Mouse (Mus musculus) forebrain, embryonic 12.5 days (tissue): ENCODE measurements around the gene Strap. TPM values are rescaled to one million over a fixed set of nuclear protein-coding genes. Genes with fewer than 3 reads are reported as not detected.

Experiments
- ATAC-seq: fragments of 200-750 bp; cut with Nextera tagmentation; 2 replicates; pipeline ENCODE4 v1.8.0; 2017; ENCODE audit warnings: moderate TSS enrichment; ENCODE audit not compliant: low FRiP score
- H3K27ac ChIP-seq: fragments of 300-500 bp; sonication (generic); 2 replicates; pipeline ENCODE4 v1.5.1; 2016; ENCODE audit warnings: mild to moderate bottlenecking
- H3K27me3 ChIP-seq: fragments of 300-500 bp; sonication (generic); 2 replicates; pipeline ENCODE4 v1.6.1; 2016; ENCODE audit warnings: mild to moderate bottlenecking
- H3K36me3 ChIP-seq: fragments of 300-500 bp; sonication (generic); replicated peaks from 2 replicates; pipeline ENCODE4 v1.6.1; 2016; ENCODE audit warnings: mild to moderate bottlenecking
- H3K4me1 ChIP-seq: fragments of 300-500 bp; sonication (generic); 2 replicates; pipeline ENCODE4 v1.6.1; 2016
- H3K4me2 ChIP-seq: fragments of 300-500 bp; sonication (generic); 2 replicates; pipeline ENCODE4 v1.6.1; 2016; ENCODE audit warnings: mild to moderate bottlenecking, moderate library complexity
- H3K4me3 ChIP-seq: fragments of 300-500 bp; sonication (generic); replicated peaks from 2 replicates; pipeline ENCODE4 v1.5.1; 2016; ENCODE audit warnings: mild to moderate bottlenecking
- H3K9ac ChIP-seq: fragments of 300-500 bp; sonication (generic); 2 replicates; pipeline ENCODE4 v1.6.1; 2016; ENCODE audit warnings: mild to moderate bottlenecking
- H3K9me3 ChIP-seq: fragments of 300-500 bp; sonication (generic); 2 replicates; pipeline ENCODE4 v1.6.1; 2016
- WGBS: fragments of 180-500 bp; shearing (Covaris S2); methylation state at CpG from one replicate; pipeline ENCODE4 v1.1.7; 2016; 5-methylcytosine and 5-hydroxymethylcytosine counted together
- polyA plus RNA-seq: library from polyadenylated mRNA; unstranded; fragments of >200 nt; fragmentation: Nextera tagmentation; extraction: Ambion mirVana; gene quantifications from 2 replicates; pipeline ENCODE4 v1.2.1, GENCODE M21; 2016

Strap gene
- polyA plus RNA-seq, 1 experiment from 2014 or later: 208 TPM

- peaks cover 10% of the 10 kb centered on the region; the same call in 1 of the 2 replicates for H3K4me1 ChIP-seq
- 35% methylated on average over 3 of the region's 3 CpGs for WGBS
- H3K27me3 ChIP-seq: no peaks in the 10 kb centered on the region
- H3K9ac ChIP-seq: no peak overlapping the region
- no peaks in the 10 kb centered on the region for H3K36me3 ChIP-seq
- H3K4me2 ChIP-seq: no peak overlapping the region
- H3K9me3 ChIP-seq: no peaks in the 10 kb centered on the region
- no peak overlapping the region for H3K4me3 ChIP-seq
- ATAC-seq: no peak
- no peak overlapping the region for H3K27ac ChIP-seq
These were observed 29.8 kb downstream of the Strap start for GRCm38 (mm10) chr6:137764572-137765210.

GRCm38 (mm10) chr6:137766177-137766576, 31.3 kb downstream of the Strap start:
- H3K27ac ChIP-seq: no peak overlapping the region
- H3K9me3 ChIP-seq: no peaks in the 10 kb centered on the region
- no peaks in the 10 kb centered on the region for H3K36me3 ChIP-seq
- H3K4me3 ChIP-seq: no peak overlapping the region
- H3K27me3 ChIP-seq: no peaks in the 10 kb centered on the region
- H3K9ac ChIP-seq: no peak overlapping the region
- H3K4me2 ChIP-seq: no peak overlapping the region
- H3K4me1 ChIP-seq: peaks cover 8% of the 10 kb centered on the region; the same call in 1 of the 2 replicates
- no peak for ATAC-seq

DNA sequence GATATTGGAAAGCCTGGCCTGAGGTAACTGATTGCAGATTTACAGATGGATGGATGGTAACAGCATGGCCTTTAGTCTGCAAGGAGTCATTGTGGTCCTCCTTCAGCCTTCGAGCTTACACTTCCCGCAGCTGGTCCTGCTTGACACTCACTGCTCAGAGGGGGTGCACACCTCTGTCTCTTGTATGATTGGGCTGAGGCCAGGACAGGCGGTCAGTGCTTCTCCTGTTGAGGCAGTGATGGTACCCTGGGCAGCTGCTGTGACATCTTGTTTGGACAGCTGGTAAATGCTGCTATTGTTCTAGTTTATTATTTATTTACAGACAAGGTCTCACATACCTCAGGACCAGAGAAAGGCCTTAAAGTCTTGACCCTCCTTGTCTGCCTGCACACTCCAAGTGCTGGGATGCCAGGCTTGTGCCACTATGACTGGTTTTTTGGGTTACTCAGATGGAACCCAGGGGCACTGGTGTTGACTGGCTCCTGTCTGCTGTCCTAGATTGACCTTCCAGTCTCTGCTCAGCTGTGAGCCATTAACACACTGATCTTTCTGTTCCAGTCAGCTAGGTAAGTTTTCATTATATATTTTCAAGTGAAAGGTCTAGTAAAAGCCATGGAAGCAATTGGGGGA, 36.9 kb downstream of the Strap start:
- no peak overlapping the region for H3K4me2 ChIP-seq
- no peaks in the 10 kb centered on the region for H3K36me3 ChIP-seq
- no peak overlapping the region for H3K4me3 ChIP-seq
- no peak overlapping the region for H3K27ac ChIP-seq
- no peaks in the 10 kb centered on the region for H3K9me3 ChIP-seq
- 77% methylated on average over 3 of the region's 3 CpGs for WGBS
- no peaks in the 10 kb centered on the region for H3K27me3 ChIP-seq
- H3K9ac ChIP-seq: no peak overlapping the region
- no peaks in the 10 kb centered on the region for H3K4me1 ChIP-seq
- ATAC-seq: no peak

GRCm38 (mm10) chr6:137772918-137773636, 38.2 kb downstream of the Strap start:
- no peaks in the 10 kb centered on the region for H3K27me3 ChIP-seq
- 95% methylated on average over 8 of the region's 8 CpGs for WGBS

GRCm38 (mm10) chr6:137773637-137774028, 38.8 kb downstream of the Strap start:
- no peak overlapping the region for H3K4me2 ChIP-seq
- no peak overlapping the region for H3K4me3 ChIP-seq
- no peak overlapping the region for H3K9ac ChIP-seq
- H3K9me3 ChIP-seq: no peaks in the 10 kb centered on the region
- no peak overlapping the region for H3K27ac ChIP-seq
- no peaks in the 10 kb centered on the region for H3K27me3 ChIP-seq
- H3K36me3 ChIP-seq: no peaks in the 10 kb centered on the region
- ATAC-seq: no peak
- WGBS: 91% methylated on average over 6 of the region's 6 CpGs
- no peaks in the 10 kb centered on the region for H3K4me1 ChIP-seq

More at GRCm38 (mm10) chr6:137772918-137773636, 38.2 kb downstream of the Strap start:
- Histone ChIP-seq H3K9ac (no peak overlapping the region), H3K4me2 (no peak overlapping the region), H3K4me1 (no peaks in the 10 kb centered on the region), H3K36me3 (no peaks in the 10 kb centered on the region), H3K4me3 (no peak overlapping the region), H3K27ac (no peak overlapping the region), H3K9me3 (no peaks in the 10 kb centered on the region)
- no peak for ATAC-seq

- WGBS: 90% methylated on average over 13 of the region's 13 CpGs
These were observed 39.3 kb downstream of the Strap start for GRCm38 (mm10) chr6:137774166-137774565.

GRCm38 (mm10) chr6:137775159-137775558, 40.3 kb downstream of the Strap start:
- no peaks in the 10 kb centered on the region for H3K4me1 ChIP-seq
- H3K27me3 ChIP-seq: no peaks in the 10 kb centered on the region
- WGBS: 91% methylated on average over 8 of the region's 8 CpGs
- no peak overlapping the region for H3K4me2 ChIP-seq
- H3K9me3 ChIP-seq: no peaks in the 10 kb centered on the region
- no peak for ATAC-seq
- no peak overlapping the region for H3K4me3 ChIP-seq
- H3K9ac ChIP-seq: no peak overlapping the region
- H3K36me3 ChIP-seq: no peaks in the 10 kb centered on the region
- H3K27ac ChIP-seq: no peak overlapping the region

More at GRCm38 (mm10) chr6:137774166-137774565, 39.3 kb downstream of the Strap start:
- H3K36me3 ChIP-seq: no peaks in the 10 kb centered on the region
- no peak overlapping the region for H3K4me3 ChIP-seq
- H3K27ac ChIP-seq: no peak overlapping the region
- H3K27me3 ChIP-seq: no peaks in the 10 kb centered on the region
- no peak overlapping the region for H3K4me2 ChIP-seq
- no peak overlapping the region for H3K9ac ChIP-seq
- no peaks in the 10 kb centered on the region for H3K4me1 ChIP-seq
- no peak for ATAC-seq
- no peaks in the 10 kb centered on the region for H3K9me3 ChIP-seq

DNA sequence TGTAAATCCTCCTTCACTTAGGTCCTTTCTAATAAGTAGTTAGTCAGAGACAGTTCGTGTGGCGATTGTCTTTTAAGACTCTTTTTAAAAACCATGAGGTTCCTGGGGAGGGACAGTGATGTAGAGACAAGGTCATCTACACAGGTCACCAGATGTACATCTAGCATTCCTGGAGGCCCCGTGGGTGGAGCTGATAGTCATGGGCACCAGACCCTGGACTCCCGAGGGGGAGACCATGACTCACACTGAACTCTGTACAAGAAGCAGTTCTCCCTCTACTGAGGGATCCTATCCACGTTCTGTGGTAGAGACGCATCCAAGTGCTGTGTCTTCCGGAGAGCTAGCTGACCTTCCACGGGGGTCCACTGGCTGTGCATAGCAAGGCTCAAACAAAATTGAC, 42.1 kb downstream of the Strap start:
- H3K27me3 ChIP-seq: no peaks in the 10 kb centered on the region
- H3K9me3 ChIP-seq: no peaks in the 10 kb centered on the region
- no peaks in the 10 kb centered on the region for H3K4me1 ChIP-seq
- H3K36me3 ChIP-seq: no peaks in the 10 kb centered on the region
- H3K4me2 ChIP-seq: no peak overlapping the region
- WGBS: 91% methylated on average over 8 of the region's 8 CpGs
- H3K9ac ChIP-seq: no peak overlapping the region
- no peak for ATAC-seq
- no peak overlapping the region for H3K27ac ChIP-seq
- no peak overlapping the region for H3K4me3 ChIP-seq

GRCm38 (mm10) chr6:137783899-137784637, 49.2 kb downstream of the Strap start:
- WGBS: 93% methylated on average over 7 of the region's 7 CpGs
- Histone ChIP-seq H3K4me1 (no peaks in the 10 kb centered on the region), H3K27me3 (no peaks in the 10 kb centered on the region), H3K27ac (no peak overlapping the region), H3K9ac (no peak overlapping the region), H3K4me2 (no peak overlapping the region), H3K36me3 (no peaks in the 10 kb centered on the region), H3K9me3 (no peaks in the 10 kb centered on the region), H3K4me3 (no peak overlapping the region)
- ATAC-seq: no peak

GRCm38 (mm10) chr6:137788976-137789590, 54.2 kb downstream of the Strap start:
- Histone ChIP-seq H3K4me3 (no peak overlapping the region), H3K27ac (no peak overlapping the region), H3K36me3 (no peaks in the 10 kb centered on the region), H3K27me3 (no peaks in the 10 kb centered on the region), H3K9me3 (no peaks in the 10 kb centered on the region), H3K4me2 (no peak overlapping the region), H3K4me1 (peaks cover 4% of the 10 kb centered on the region; the same call in 1 of the 2 replicates), H3K9ac (no peak overlapping the region)
- 83% methylated on average over 9 of the region's 9 CpGs for WGBS
- ATAC-seq: no peak

- H3K36me3 ChIP-seq: no peaks in the 10 kb centered on the region
- H3K4me3 ChIP-seq: no peak overlapping the region
- H3K27ac ChIP-seq: no peak overlapping the region
- no peaks in the 10 kb centered on the region for H3K27me3 ChIP-seq
- H3K9me3 ChIP-seq: no peaks in the 10 kb centered on the region
- no peak overlapping the region for H3K9ac ChIP-seq
- ATAC-seq: no peak
- 78% methylated on average over 2 of the region's 2 CpGs for WGBS
- H3K4me1 ChIP-seq: peaks cover 4% of the 10 kb centered on the region; the same call in 1 of the 2 replicates
- H3K4me2 ChIP-seq: no peak overlapping the region
These were observed 54.8 kb downstream of the Strap start for GRCm38 (mm10) chr6:137789658-137790057.

- Histone ChIP-seq H3K9me3 (peaks cover 9% of the 10 kb centered on the region; the same call in 1 of the 2 replicates), H3K27ac (no peak overlapping the region), H3K27me3 (no peaks in the 10 kb centered on the region), H3K4me2 (no peak overlapping the region), H3K36me3 (peaks cover 7% of the 10 kb centered on the region), H3K4me1 (peaks cover 4% of the 10 kb centered on the region; the same call in 1 of the 2 replicates), H3K9ac (no peak overlapping the region), H3K4me3 (no peak overlapping the region)
- no peak for ATAC-seq
- WGBS: 92% methylated on average over 2 of the region's 2 CpGs
These were observed 60.6 kb downstream of the Strap start for GRCm38 (mm10) chr6:137795494-137795893.
